Mouse (Mus musculus): ENCODE results near the gene Six2.

Gene Six2

DNA sequence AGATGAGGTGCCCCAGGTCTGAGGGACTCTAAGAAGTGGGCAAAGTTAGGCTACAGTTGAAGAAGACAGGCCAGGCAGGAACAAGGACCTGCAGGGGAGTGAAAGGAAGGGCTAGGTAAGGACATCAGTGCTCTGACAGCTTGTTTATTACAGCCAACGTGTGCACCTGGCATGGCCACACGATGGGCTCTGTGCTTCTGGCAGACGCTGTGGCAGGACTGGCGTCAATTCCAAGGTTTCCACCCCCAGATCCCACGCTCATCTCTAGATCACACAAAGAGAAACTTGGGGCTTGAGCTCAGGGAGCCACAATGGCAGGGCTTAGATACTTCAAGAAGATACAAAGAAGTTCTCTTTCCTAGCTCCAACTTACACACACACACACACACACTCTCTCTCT lies 26.6 kb downstream of the Six2 start:
- no peak for DNase-seq (ENCODE audit: low read depth)

DNA sequence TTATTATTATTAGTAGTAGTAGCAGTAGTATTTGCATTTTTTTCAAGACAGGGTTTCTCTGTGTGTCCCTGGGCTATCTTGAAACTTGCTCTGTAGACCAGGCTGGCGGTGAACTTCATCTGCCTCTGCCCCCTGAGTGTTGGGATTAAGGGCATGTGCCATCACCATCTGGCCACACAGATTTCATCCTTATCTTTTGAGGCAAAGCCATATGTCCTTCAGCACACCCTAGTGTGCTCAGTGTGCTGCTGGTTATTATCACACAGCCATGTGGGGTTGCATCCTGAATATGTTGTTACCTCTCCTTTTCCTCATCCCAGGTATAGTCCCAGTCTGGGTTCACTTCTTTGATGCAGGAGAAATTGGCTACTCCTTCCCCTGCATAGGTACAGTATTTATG lies 28.1 kb downstream of the Six2 start:
- no peak for DNase-seq (ENCODE audit: low read depth)

GRCm38 (mm10) chr17:85645718-85646665 lies 42.1 kb downstream of the Six2 start:
- no peak for DNase-seq (ENCODE audit: low read depth)

DNA sequence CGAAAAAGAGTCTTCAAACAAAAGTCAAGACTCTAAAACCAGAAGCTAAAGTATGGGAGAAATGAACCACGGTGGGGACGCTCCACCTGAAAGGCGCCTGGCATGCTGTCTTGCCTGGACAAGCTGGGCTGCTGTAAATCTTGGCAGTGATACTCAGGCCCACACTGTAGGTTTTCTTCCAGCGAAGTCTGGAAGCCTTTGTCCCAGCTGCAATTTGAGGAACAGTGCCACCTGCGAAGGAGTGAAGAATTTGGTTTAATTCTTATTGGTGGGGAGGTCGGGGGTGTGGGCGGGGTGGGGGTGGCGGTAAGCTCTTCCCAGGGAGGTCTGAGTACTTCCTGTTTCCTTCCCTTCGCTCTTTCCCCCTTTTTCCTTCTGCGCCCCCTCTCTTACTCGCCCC lies 42.8 kb downstream of the Six2 start:
- no peak for DNase-seq (ENCODE audit: low read depth)

DNA sequence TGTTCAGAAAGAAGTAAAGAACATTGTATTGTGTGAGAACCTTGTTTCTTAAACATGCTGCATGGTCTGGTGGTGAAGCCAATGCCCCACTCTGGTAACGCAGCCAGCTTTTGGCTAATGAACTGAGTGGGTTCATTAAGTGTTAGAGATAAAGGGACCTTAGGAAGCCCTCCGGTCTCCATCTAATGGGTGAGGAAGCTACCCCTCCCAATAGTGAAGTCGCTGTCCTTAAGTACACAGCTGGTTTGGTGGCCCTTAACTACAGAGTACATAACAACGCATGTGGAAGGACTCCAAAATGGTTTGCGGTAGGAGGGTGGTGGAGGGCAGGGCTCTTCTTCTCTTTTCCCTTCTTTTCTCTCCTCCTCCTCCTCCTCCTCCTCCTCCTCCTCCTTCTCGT lies 50.2 kb downstream of the Six2 start:
- DNase-seq (ENCODE audit: low read depth), result no peak
